Mouse (Mus musculus) heart, embryonic 14.5 days (tissue): ENCODE measurements around the gene Hist3h2a. TPM values are rescaled to one million over a fixed set of nuclear protein-coding genes. Genes with fewer than 3 reads are reported as not detected.

Source experiments
- ATAC-seq: fragments of 200-750 bp; cut with Nextera tagmentation; 2 replicates; pipeline ENCODE4 v1.8.0; 2017; ENCODE audit warnings: low read depth, moderate TSS enrichment; ENCODE audit not compliant: insufficient number of reproducible peaks, insufficient read depth, low FRiP score
- H3K27ac ChIP-seq, 2 experiments: fragments of 200-500 bp in 1 of 2; fragments of 300-500 bp in 1 of 2; sonication (generic) in 1 of 2; replicated peaks in 1 of 2; 2 replicates each; pipeline ENCODE4 v1.5.1; 2012 to 2014; ENCODE audit warnings: low read depth in 2 of 2, low read length in 2 of 2, control low read depth in 1 of 2, mild to moderate bottlenecking in 1 of 2, mixed read lengths in 1 of 2; ENCODE audit not compliant: control insufficient read depth in 1 of 2, insufficient read depth in 1 of 2
- H3K27me3 ChIP-seq: fragments of 300-500 bp; sonication (generic); 2 replicates; pipeline ENCODE4 v1.6.1; 2014; ENCODE audit warnings: mild to moderate bottlenecking, low read length, control low read depth; ENCODE audit not compliant: control insufficient read depth, insufficient read depth
- H3K36me3 ChIP-seq: fragments of 300-500 bp; sonication (generic); 2 replicates; pipeline ENCODE4 v1.6.1; 2014; ENCODE audit warnings: mild to moderate bottlenecking, control low read depth, low read length, mixed read lengths; ENCODE audit not compliant: control insufficient read depth, insufficient read depth
- H3K4me1 ChIP-seq, 2 experiments: fragments of 200-500 bp in 1 of 2; fragments of 300-500 bp in 1 of 2; sonication (generic) in 1 of 2; 2 replicates each; pipeline ENCODE4 v1.6.1; 2012 to 2014; ENCODE audit warnings: low read length in 2 of 2, control low read depth in 1 of 2, mixed read lengths in 1 of 2; ENCODE audit not compliant: control insufficient read depth in 2 of 2, insufficient read depth in 2 of 2
- H3K4me2 ChIP-seq: fragments of 300-500 bp; sonication (generic); 2 replicates; pipeline ENCODE4 v1.6.1; 2014; ENCODE audit warnings: mild to moderate bottlenecking, low read length
- H3K4me3 ChIP-seq, 2 experiments: fragments of 200-500 bp in 1 of 2; fragments of 300-500 bp in 1 of 2; sonication (generic) in 1 of 2; 2 replicates each; pipeline ENCODE4 v1.5.1; 2012 to 2014; ENCODE audit warnings: low read length in 2 of 2, mild to moderate bottlenecking in 2 of 2, control low read depth in 1 of 2, low read depth in 1 of 2, moderate library complexity in 1 of 2; ENCODE audit not compliant: control insufficient read depth in 1 of 2, insufficient read depth in 1 of 2
- H3K9ac ChIP-seq: fragments of 300-500 bp; sonication (generic); 2 replicates; pipeline ENCODE4 v1.6.1; 2014; ENCODE audit warnings: mild to moderate bottlenecking, low read length
- H3K9me3 ChIP-seq: fragments of 300-500 bp; sonication (generic); 2 replicates; pipeline ENCODE4 v1.6.1; 2016; ENCODE audit warnings: low read length, control low read depth; ENCODE audit not compliant: control insufficient read depth
- WGBS: fragments of 180-500 bp; shearing (Covaris S2); extraction: QIAGEN DNeasy Blood & Tissue Kit; methylation state at CpG from one replicate; pipeline ENCODE4 v1.1.7; 2014; 5-methylcytosine and 5-hydroxymethylcytosine counted together
- polyA plus RNA-seq: library from polyadenylated mRNA; unstranded; fragments of >200 nt; fragmentation: Nextera tagmentation; extraction: Ambion mirVana; gene quantifications from 2 replicates; pipeline ENCODE4 v1.2.1, GENCODE M21; 2014

The Hist3h2a gene
- polyA plus RNA-seq, 1 experiment from 2014 or later, result 40.8 TPM

GRCm38 (mm10) chr11:58931576-58931975 is 22.9 kb upstream of the Hist3h2a start:
- no peak overlapping the region for H3K27ac ChIP-seq
- no peak overlapping the region for H3K9ac ChIP-seq
- H3K4me1 ChIP-seq, result peaks cover 3 to 7% of the 10 kb centered on the region in 2 experiments; a peak in 2 of 4 replicates
- peaks cover 56% of the 10 kb centered on the region for H3K36me3 ChIP-seq
- WGBS, result 74% methylated on average over 4 of the region's 4 CpGs
- no peak overlapping the region for H3K4me2 ChIP-seq
- H3K4me3 ChIP-seq, result no peak overlapping the region
- no peaks in the 10 kb centered on the region for H3K9me3 ChIP-seq
- H3K27me3 ChIP-seq, result no peaks in the 10 kb centered on the region
- ATAC-seq, result no peak

- no peaks in the 10 kb centered on the region for H3K9me3 ChIP-seq
- peak overlapping the region; percentile 72 to 98; a peak in 3 of 4 replicates for H3K27ac ChIP-seq
- H3K4me3 ChIP-seq, result peak overlapping the region; percentile 72 to 93
- peak overlapping the region; percentile 98 for H3K9ac ChIP-seq
- peaks cover 6 to 13% of the 10 kb centered on the region in 2 experiments for H3K4me1 ChIP-seq
- H3K36me3 ChIP-seq, result peaks cover 40% of the 10 kb centered on the region
- ATAC-seq, result no peak
- peak overlapping the region; percentile 99 for H3K4me2 ChIP-seq
- no peaks in the 10 kb centered on the region for H3K27me3 ChIP-seq
- 2% methylated on average over 13 of the region's 13 CpGs for WGBS
Measured at GRCm38 (mm10) chr11:58937909-58938308, 16.6 kb upstream of the Hist3h2a start.

GRCm38 (mm10) chr11:58938322-58939087 is 16.0 kb upstream of the Hist3h2a start, which contains the start of gene Rnf187:
TSS of gene Rnf187 (minus strand) at chr11:58938916.
- H3K4me3 ChIP-seq, result peak within 1 kb of the TSS; percentile 72 to 93
- H3K36me3 ChIP-seq, result peaks cover 34% of the 10 kb centered on the region
- ATAC-seq, result peak; percentile 94
- H3K9me3 ChIP-seq, result no peaks in the 10 kb centered on the region
- peak within 1 kb of the TSS; percentile 98 for H3K9ac ChIP-seq
- peaks cover under 1% of the 10 kb centered on the region; the same call in 1 of the 2 replicates for H3K27me3 ChIP-seq
- peak within 1 kb of the TSS; percentile 72 to 98 for H3K27ac ChIP-seq
- H3K4me2 ChIP-seq, result peak within 1 kb of the TSS; percentile 99
- peaks cover 6 to 13% of the 10 kb centered on the region in 2 experiments for H3K4me1 ChIP-seq
- WGBS, result under 1% methylated on average over 88 of the region's 95 CpGs

- H3K4me1 ChIP-seq, result peaks cover 6 to 13% of the 10 kb centered on the region in 2 experiments
- WGBS, result 18% methylated on average over 6 of the region's 6 CpGs
- ATAC-seq, result no peak
- H3K9ac ChIP-seq, result peak overlapping the region; percentile 98
- peaks cover 28% of the 10 kb centered on the region for H3K36me3 ChIP-seq
- H3K27me3 ChIP-seq, result peaks cover 5% of the 10 kb centered on the region; the same call in 1 of the 2 replicates
- peak overlapping the region; percentile 72 to 93 for H3K4me3 ChIP-seq
- no peaks in the 10 kb centered on the region for H3K9me3 ChIP-seq
- H3K27ac ChIP-seq, result peak overlapping the region; percentile 61 to 98
- H3K4me2 ChIP-seq, result peak overlapping the region; percentile 99
Measured at GRCm38 (mm10) chr11:58939088-58939439, 15.4 kb upstream of the Hist3h2a start.

GRCm38 (mm10) chr11:58944136-58944535 is 10.3 kb upstream of the Hist3h2a start:
- peaks cover 3 to 4% of the 10 kb centered on the region in 2 experiments; a peak in 3 of 4 replicates for H3K4me1 ChIP-seq
- H3K36me3 ChIP-seq, result no peaks in the 10 kb centered on the region
- no peak overlapping the region for H3K27ac ChIP-seq
- WGBS, result 74% methylated on average over 5 of the region's 5 CpGs
- no peak overlapping the region for H3K4me3 ChIP-seq
- H3K9me3 ChIP-seq, result no peaks in the 10 kb centered on the region
- H3K27me3 ChIP-seq, result peaks cover 18% of the 10 kb centered on the region
- no peak overlapping the region for H3K9ac ChIP-seq
- ATAC-seq, result no peak
- H3K4me2 ChIP-seq, result no peak overlapping the region

- Histone ChIP-seq H3K9ac (no peak overlapping the region), H3K27ac (no peak overlapping the region), H3K4me3 (no peak overlapping the region), H3K27me3 (peaks cover 25% of the 10 kb centered on the region), H3K4me2 (no peak overlapping the region), H3K36me3 (no peaks in the 10 kb centered on the region), H3K4me1 (peaks cover 4% of the 10 kb centered on the region in 2 experiments; a peak in 3 of 4 replicates), H3K9me3 (no peaks in the 10 kb centered on the region)
- no peak for ATAC-seq
- WGBS, result 74% methylated on average over 3 of the region's 3 CpGs
Measured at GRCm38 (mm10) chr11:58947306-58947705, 7.2 kb upstream of the Hist3h2a start.

- no peak for ATAC-seq
- WGBS, result 18% methylated on average over 23 of the region's 23 CpGs
- H3K27ac ChIP-seq, result peak overlapping the region; percentile 34 to 65
- peak overlapping the region; percentile 70 for H3K4me2 ChIP-seq
- H3K9me3 ChIP-seq, result no peaks in the 10 kb centered on the region
- H3K36me3 ChIP-seq, result no peaks in the 10 kb centered on the region
- H3K27me3 ChIP-seq, result peaks cover 25% of the 10 kb centered on the region
- peaks cover 4 to 5% of the 10 kb centered on the region in 2 experiments for H3K4me1 ChIP-seq
- peak overlapping the region; percentile 58 for H3K9ac ChIP-seq
- peak overlapping the region; percentile 38 to 42 for H3K4me3 ChIP-seq
Measured at GRCm38 (mm10) chr11:58947798-58948528, 6.5 kb upstream of the Hist3h2a start.
